Mouse (Mus musculus) C2C12 (cell line): Measurements from ENCODE around the gene Fam222b.

Experiments used
- CTCF ChIP-seq: IDR thresholded peaks from one replicate; pipeline ENCODE4 v1.5.1; 2011; ENCODE audit not compliant: control insufficient read depth, insufficient read depth, insufficient read length
- MAX ChIP-seq: IDR thresholded peaks from one replicate; pipeline ENCODE4 v1.6.1; 2011; ENCODE audit warnings: mild to moderate bottlenecking, control low read depth
- MYOD1 ChIP-seq: IDR thresholded peaks from one replicate; pipeline ENCODE4 v1.6.1; 2011; ENCODE audit warnings: low read depth; ENCODE audit not compliant: control insufficient read depth, insufficient read length

DNA sequence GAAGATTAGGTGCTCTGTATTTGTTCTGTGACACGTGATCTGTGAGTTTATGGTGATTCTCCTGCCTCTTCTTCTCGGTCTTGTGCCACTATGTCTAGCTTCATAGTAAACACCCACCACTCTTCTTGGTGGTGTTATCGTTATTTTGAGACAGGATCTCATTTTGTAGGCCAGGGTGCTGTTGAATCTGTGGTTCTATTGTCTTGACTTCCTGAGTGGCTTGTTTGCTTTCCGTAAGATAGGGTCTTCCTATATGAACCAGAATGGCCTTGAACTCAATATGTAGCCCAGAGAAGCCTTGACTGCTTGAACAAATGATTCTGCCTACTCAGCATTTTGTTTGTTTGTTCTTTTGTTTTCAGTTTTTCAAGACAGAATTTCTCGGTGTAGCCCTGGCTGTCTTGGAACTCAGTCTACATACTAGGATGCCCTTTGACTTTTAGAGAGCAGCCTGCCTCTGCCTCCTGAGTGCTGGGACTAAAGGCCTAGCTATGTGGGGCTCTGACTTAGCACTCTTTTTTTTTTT lies 6.6 kb upstream of the Fam222b start:
- TF ChIP-seq CTCF: no peak
- TF ChIP-seq MYOD1: no peak
- TF ChIP-seq MAX: no peak
